Mouse (Mus musculus): Measurements from ENCODE around the gene Slamf6. TPM values are rescaled to one million over a fixed set of nuclear protein-coding genes. Genes with fewer than 3 reads are reported as not detected.
"Not testable (repeated sequence)": the region's sequence is repeated elsewhere in the genome, so short reads cannot be mapped to it uniquely, and the experiment has no call there.

Gene Slamf6
- polyA plus RNA-seq (2015; fragmentation: Nextera tagmentation; extraction: Ambion mirVana), result 0.21 TPM in 1 of 2 replicates, not detected in the other

DNA sequence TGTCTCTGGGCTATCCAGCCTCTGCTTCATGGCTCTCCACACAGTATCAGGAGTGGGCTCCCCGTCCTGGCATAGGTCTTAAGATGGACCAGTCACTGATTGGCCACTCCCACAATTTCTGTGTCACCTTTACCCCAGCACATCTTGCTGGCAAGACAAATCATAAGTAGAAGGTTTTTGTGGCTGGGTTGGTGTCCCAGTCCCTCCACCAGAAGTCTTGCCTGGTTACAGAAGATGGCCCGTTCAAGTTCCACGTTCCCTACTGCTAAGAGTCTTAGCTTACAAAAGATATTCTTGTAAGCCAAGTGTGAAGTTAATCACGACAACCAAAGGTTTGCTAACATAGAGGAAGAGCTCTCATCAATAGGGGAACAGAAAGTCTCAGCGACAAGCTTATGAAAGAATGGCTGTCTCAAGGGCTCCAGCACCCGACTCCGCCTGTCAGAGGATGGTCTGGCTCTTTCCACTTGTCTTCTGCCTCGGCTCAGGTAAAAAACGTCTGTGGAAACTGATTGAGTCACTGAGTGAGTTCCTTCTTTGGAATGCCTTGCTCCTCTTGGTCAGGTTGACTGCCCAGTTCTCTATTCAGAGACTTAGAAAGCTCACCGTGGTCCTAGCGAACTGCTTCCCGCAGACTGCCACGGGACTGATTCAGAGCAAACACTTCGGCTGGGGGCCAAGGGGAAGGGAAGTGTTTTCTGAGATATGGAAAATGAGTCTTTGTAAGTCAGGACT, at the start of gene Slamf6:
Slamf6 (plus strand) TSS at position 211 of the 735 bp plus-strand sequence.
- Histone ChIP-seq H3K27me3 (no peaks in the 10 kb centered on the region), H3K27ac (no peak within 1 kb of the TSS), H3K36me3 (no peaks in the 10 kb centered on the region), H3K4me3 (no peak within 1 kb of the TSS), H3K4me1 (no peaks in the 10 kb centered on the region), H3K9ac (no peak within 1 kb of the TSS), H3K9me3 (no peaks in the 10 kb centered on the region), H3K4me2 (no peak within 1 kb of the TSS)
- 84% methylated on average over 14 of the region's 14 CpGs for WGBS
- ATAC-seq (ENCODE audit: insufficient number of reproducible peaks, insufficient read depth, low FRiP score, low TSS enrichment, low read depth), result no peak

DNA sequence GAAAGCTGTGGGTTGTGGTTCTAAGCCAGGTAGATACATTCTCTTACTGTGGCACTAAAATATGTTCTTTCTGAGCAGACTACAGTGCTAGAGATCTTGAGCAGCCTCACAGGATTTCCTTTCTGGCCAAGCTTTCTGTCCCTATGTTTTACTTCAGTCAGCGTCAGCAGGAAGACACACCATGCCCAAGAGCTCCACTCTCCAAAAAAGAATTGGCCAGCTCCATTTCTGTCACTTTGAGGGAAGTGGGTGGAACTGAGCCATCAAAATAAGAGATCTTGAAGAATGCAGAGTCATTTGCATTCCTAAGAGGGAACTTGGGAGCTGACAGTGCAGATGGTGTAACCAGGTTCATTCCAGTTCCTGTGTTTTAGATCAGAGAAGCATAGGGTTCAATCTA, 30.3 kb upstream of the Slamf6 start:
- WGBS, result 78% methylated on average over 1 of the region's 1 CpGs
- Histone ChIP-seq H3K4me2 (no peak overlapping the region), H3K4me1 (no peaks in the 10 kb centered on the region), H3K27me3 (no peaks in the 10 kb centered on the region), H3K4me3 (no peak overlapping the region), H3K9me3 (no peaks in the 10 kb centered on the region), H3K36me3 (no peaks in the 10 kb centered on the region), H3K27ac (no peak overlapping the region), H3K9ac (no peak overlapping the region)
- ATAC-seq (ENCODE audit: insufficient number of reproducible peaks, insufficient read depth, low FRiP score, low TSS enrichment, low read depth), result no peak

DNA sequence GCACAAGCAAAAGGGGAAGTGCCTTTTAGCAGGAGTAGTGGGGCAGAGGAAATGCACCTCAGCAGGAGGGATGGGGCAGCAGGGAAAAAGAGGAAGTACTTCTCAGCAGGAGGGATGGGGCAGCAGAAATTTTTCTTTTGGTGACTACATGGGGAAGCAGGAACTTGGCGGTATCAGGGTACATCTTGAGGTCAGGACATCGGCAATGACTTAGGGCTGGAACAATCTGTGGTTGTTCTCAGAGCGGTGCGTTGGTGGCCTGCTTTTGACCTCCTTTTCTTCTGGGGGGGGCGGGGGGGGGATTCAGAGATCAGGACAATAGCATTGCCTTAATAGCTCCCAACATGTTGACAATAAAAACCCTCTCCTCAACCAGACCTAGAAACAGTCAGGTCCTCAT, 22.0 kb upstream of the Slamf6 start, which contains the start of gene Gm10521:
Gm10521 (plus strand) TSS at position 301 of the 400 bp plus-strand sequence.
- H3K9ac ChIP-seq; ATAC-seq (ENCODE audit: insufficient number of reproducible peaks, insufficient read depth, low FRiP score, low TSS enrichment, low read depth); H3K27me3 ChIP-seq: not testable (repeated sequence)

DNA sequence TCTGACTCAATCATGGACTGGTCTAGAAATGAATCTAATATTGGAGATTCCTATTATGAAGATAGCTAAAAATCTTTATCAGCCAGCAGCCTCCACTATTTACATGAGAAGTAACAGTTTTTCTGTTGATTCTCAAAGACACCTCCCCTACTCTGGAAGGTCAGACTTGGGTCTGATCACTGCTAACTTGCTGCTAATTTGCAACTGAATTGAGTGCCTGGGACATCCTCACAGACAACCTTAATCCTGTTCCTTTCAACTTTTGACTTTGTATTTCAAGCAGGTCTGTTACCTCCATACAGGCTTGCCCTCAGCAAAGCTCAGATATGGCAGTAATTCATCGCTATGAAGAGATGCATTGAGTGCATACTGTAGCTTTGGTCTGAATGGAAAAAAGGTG, 13.3 kb upstream of the Slamf6 start:
- no peak overlapping the region for H3K4me2 ChIP-seq
- no peaks in the 10 kb centered on the region for H3K36me3 ChIP-seq
- H3K4me3 ChIP-seq, result no peak overlapping the region
- 63% methylated on average over 1 of the region's 1 CpGs for WGBS
- H3K9ac ChIP-seq, result no peak overlapping the region
- H3K27me3 ChIP-seq, result no peaks in the 10 kb centered on the region
- no peak for ATAC-seq (ENCODE audit: insufficient number of reproducible peaks, insufficient read depth, low FRiP score, low TSS enrichment, low read depth)
- H3K27ac ChIP-seq, result no peak overlapping the region
- H3K9me3 ChIP-seq, result no peaks in the 10 kb centered on the region; the same call in 1 of the 2 replicates
- no peaks in the 10 kb centered on the region for H3K4me1 ChIP-seq

More for the DNA sequence above, 22.0 kb upstream of the Slamf6 start, which contains the start of gene Gm10521:
- H3K27ac ChIP-seq, H3K4me2 ChIP-seq, H3K4me3 ChIP-seq, H3K4me1 ChIP-seq, H3K9me3 ChIP-seq, H3K36me3 ChIP-seq: not testable (repeated sequence)
- 81% methylated on average over 5 of the region's 5 CpGs for WGBS

DNA sequence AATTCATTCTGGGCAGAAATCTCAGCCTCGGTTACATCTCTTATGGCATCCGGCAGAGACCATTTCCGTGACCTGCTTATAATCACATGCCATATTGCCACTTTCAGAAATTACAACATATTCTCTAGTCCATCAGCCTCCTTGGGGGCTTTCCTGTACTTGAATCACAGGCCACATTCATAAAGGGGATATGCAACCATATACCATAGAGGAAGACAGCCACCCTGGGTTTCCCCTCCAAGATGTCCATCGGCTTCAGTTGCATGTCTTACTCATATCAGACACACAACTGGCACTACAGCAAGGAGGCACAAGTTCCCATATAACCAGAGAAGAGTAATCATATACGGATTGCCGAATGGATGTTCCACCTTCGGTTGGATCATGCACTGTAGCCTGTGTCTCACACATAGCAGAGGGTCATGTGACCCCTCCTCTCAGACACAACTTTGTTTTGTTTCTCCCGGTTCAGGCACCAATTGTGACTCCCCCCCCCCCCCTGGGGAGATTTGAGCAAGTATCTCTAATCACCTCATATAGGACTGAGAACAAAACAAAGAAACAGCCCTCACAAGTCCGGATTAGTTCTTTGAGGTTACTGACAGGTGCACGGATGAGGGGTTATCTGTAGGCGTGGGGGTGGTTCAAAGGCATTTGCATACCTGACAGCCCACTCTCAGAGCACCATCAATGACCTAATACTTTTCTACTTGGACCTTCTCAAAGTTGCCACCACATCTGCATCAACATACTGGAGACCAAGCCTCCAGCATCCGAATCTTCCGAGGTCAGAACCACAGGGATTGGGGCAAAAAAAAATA, 1.5 kb upstream of the Slamf6 start:
- Histone ChIP-seq H3K4me3 (no peak overlapping the region), H3K4me1 (no peaks in the 10 kb centered on the region), H3K36me3 (no peaks in the 10 kb centered on the region), H3K9me3 (no peaks in the 10 kb centered on the region), H3K27me3 (no peaks in the 10 kb centered on the region), H3K4me2 (no peak overlapping the region), H3K27ac (no peak overlapping the region), H3K9ac (no peak overlapping the region)
- ATAC-seq (ENCODE audit: insufficient number of reproducible peaks, insufficient read depth, low FRiP score, low TSS enrichment, low read depth), result no peak
- 81% methylated on average over 13 of the region's 13 CpGs for WGBS

DNA sequence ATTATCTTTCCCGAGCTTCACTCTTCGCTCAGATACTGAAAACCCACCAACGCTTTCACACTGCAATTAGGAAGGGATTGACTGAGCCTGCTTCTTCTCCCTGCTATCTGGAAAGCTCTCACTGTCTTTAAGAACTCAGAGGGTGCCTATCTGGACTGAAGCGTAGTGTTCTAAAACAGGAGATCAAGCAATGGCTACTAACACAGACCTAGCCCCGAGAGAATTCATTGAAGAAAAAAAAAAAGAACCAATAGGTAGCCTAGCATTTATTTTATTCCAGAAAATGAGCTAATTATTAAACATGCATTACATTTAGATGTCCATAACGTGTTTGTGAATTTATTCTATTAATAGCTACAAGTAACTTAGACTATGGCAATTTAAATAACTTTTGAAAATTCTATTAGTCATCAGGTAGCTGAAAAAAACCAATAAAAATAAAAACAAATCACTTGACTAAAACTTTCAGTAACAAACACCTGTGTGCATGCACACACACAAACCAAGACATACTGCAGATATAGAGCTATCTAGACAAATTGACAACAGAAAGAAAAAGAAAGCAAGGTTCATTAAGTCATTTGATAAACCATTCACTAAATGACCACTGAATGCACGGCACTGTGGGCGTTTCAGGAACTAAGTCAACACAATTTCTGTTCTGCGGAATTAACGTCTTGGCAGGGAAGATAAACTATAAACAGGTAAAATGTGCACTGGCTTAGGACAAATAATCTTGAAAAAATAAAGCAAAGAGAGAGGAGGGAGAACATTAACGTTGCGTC, 1.0 kb downstream of the Slamf6 start:
- Histone ChIP-seq H3K27me3 (no peaks in the 10 kb centered on the region), H3K9ac (no peak overlapping the region), H3K27ac (no peak overlapping the region), H3K4me2 (no peak overlapping the region), H3K4me1 (no peaks in the 10 kb centered on the region), H3K36me3 (no peaks in the 10 kb centered on the region), H3K9me3 (no peaks in the 10 kb centered on the region), H3K4me3 (no peak overlapping the region)
- WGBS, result 87% methylated on average over 12 of the region's 12 CpGs
- ATAC-seq (ENCODE audit: insufficient number of reproducible peaks, insufficient read depth, low FRiP score, low TSS enrichment, low read depth), result no peak

DNA sequence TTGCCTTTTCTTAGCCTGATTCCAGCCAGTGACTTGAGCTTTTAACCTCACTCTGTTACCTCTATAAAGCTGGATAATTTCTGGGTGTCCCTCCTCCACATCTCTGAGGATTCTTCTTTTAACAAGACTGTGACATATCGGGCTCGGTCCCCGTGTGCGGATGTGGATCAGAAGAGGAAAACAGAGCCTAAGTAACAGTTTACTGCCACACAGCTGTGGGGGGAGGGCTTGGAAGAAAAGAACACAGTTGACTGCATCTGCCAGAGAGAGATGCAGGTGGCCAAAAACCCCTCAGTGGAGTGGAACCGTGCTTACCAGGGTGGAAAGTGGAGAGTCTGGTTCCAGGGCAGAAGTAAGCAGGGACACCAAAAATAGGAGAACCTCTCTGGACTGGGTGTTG, 1.9 kb downstream of the Slamf6 start:
- ATAC-seq (ENCODE audit: insufficient number of reproducible peaks, insufficient read depth, low FRiP score, low TSS enrichment, low read depth), result no peak
- Histone ChIP-seq H3K36me3 (no peaks in the 10 kb centered on the region), H3K27ac (no peak overlapping the region), H3K9ac (no peak overlapping the region), H3K4me3 (no peak overlapping the region), H3K9me3 (no peaks in the 10 kb centered on the region), H3K4me1 (no peaks in the 10 kb centered on the region), H3K4me2 (no peak overlapping the region), H3K27me3 (no peaks in the 10 kb centered on the region)
- WGBS, result 88% methylated on average over 5 of the region's 5 CpGs

DNA sequence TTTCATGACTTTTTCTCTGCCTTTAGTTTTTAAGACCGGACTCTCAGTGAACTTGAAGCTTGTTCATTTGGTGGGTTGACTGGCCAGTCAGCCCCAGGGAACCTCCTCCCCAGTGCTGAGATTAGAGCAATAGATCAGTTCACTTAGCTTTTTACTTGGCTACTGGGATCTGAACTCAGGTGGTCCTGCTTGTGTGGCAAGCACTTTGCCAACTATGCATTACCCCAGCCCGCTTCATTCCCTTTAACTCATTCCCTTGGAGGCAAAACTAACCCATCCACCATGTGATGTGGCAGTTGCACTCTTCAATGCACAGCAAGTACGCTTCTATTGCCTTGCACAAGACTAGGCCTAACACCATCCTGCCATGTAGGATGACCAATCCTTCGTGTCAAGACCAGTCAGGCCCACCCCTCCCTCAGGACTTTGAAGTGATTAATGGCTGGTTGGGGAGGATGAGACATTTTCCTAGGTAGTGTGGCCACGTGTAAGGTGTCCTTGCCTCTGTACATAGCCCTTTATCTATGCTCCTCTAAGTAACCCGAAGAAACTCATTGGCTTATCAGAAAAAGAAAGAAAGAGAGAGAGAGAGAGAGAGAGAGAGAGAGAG, 2.7 kb downstream of the Slamf6 start:
- no peak overlapping the region for H3K27ac ChIP-seq
- no peaks in the 10 kb centered on the region for H3K27me3 ChIP-seq
- ATAC-seq (ENCODE audit: insufficient number of reproducible peaks, insufficient read depth, low FRiP score, low TSS enrichment, low read depth), result no peak
- H3K4me3 ChIP-seq, result no peak overlapping the region
- no peaks in the 10 kb centered on the region for H3K36me3 ChIP-seq
- H3K4me1 ChIP-seq, result no peaks in the 10 kb centered on the region
- H3K9me3 ChIP-seq, result no peaks in the 10 kb centered on the region
- H3K9ac ChIP-seq, result no peak overlapping the region
- WGBS, result 85% methylated on average over 6 of the region's 6 CpGs
- H3K4me2 ChIP-seq, result no peak overlapping the region

DNA sequence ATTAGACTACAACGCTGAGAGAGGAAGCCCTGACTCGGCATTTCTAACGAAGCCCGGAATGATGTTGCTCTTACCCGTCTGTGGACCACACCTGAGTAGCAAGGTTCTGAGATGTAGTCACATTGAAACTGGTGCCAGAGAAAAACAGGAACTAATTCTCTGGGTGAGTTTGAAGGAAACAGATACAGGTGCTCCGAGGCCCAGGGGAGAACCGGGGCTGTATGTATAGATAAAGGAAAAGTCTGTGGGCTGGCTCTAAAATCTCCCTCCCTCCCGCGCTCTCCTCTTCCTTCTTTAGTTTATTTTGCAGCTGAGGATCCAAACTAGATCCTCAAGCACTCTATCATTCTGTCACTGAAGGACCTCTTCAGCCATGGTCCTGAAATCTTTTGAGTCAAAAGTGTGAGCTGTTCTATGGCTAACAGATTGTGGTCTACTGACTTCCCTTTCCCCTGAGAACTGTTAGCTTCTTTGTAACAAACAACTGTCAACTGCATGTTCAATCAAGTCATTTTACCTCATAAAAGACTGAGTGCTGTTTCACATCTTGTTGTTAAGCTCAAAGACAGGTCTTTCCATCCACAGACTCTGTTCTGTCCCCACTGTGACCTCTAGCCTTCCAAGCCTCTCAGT, 3.8 kb downstream of the Slamf6 start:
- Histone ChIP-seq H3K4me1 (no peaks in the 10 kb centered on the region), H3K27me3 (no peaks in the 10 kb centered on the region), H3K27ac (no peak overlapping the region), H3K9ac (no peak overlapping the region), H3K9me3 (no peaks in the 10 kb centered on the region), H3K4me2 (no peak overlapping the region), H3K36me3 (no peaks in the 10 kb centered on the region), H3K4me3 (no peak overlapping the region)
- 87% methylated on average over 9 of the region's 9 CpGs for WGBS
- ATAC-seq (ENCODE audit: insufficient number of reproducible peaks, insufficient read depth, low FRiP score, low TSS enrichment, low read depth), result no peak

DNA sequence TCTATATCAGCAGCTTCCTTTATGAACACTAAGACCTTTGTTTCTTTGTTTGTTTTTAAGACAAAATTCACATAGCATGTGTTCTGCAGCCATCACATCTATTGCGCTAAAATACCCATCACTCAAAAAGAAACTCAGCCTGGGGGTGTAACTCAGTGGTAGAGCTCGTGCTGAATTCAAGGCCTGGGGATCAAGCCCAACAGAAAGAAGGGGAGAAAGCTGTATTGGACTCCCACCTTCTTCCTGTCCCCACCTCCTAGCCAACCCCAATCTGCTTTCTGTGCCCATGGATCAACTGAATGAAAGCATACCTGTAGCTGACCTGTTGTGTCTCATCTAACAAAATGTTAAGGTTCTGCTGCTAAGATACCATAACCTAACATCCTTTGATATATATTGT, 4.3 kb downstream of the Slamf6 start:
- no peak for ATAC-seq (ENCODE audit: insufficient number of reproducible peaks, insufficient read depth, low FRiP score, low TSS enrichment, low read depth)

DNA sequence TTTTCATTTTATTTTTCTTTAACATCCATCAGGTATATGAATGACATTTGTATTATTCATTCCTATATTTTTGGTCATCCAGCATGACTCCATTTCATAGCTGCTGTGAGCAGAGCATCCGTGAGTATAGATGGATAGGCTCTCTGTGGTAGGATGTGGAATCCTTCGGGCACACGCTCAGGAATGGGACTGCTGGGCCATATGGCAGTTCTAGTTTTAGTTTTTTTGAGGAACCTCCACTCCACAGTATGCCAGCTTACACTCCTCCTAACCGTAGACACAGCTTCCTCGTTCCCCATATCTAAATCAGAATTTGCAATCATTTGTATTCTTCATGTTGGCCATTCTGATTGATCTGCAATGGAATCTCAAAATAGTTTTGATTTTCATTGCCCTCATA, 5.5 kb downstream of the Slamf6 start:
- Histone ChIP-seq H3K36me3 (no peaks in the 10 kb centered on the region), H3K27ac (no peak overlapping the region), H3K4me2 (no peak overlapping the region), H3K9ac (no peak overlapping the region), H3K9me3 (no peaks in the 10 kb centered on the region), H3K4me3 (no peak overlapping the region), H3K27me3 (no peaks in the 10 kb centered on the region), H3K4me1 (no peaks in the 10 kb centered on the region)
- 90% methylated on average over 5 of the region's 5 CpGs for WGBS
- no peak for ATAC-seq (ENCODE audit: insufficient number of reproducible peaks, insufficient read depth, low FRiP score, low TSS enrichment, low read depth)

More for the DNA sequence above, 4.3 kb downstream of the Slamf6 start:
- WGBS, result 37% methylated on average over 2 of the region's 2 CpGs
- no peak overlapping the region for H3K4me2 ChIP-seq
- H3K4me3 ChIP-seq, result no peak overlapping the region
- H3K9ac ChIP-seq, result no peak overlapping the region
- no peaks in the 10 kb centered on the region for H3K36me3 ChIP-seq
- H3K9me3 ChIP-seq, result no peaks in the 10 kb centered on the region
- no peaks in the 10 kb centered on the region for H3K4me1 ChIP-seq
- H3K27me3 ChIP-seq, result no peaks in the 10 kb centered on the region
- no peak overlapping the region for H3K27ac ChIP-seq
